Mouse (Mus musculus) macrophage (primary cell): Measurements from ENCODE around the gene Trpc7. TPM values are rescaled to one million over a fixed set of nuclear protein-coding genes. Genes with fewer than 3 reads are reported as not detected.

Experiments used
- H3K27ac ChIP-seq: fragments of 350-480 bp; formaldehyde crosslinking; 2 replicates; pipeline ENCODE4 v1.9.0; 2021
- H3K36me3 ChIP-seq: fragments of 350-480 bp; formaldehyde crosslinking; 2 replicates; pipeline ENCODE4 v1.9.0; 2021; ENCODE audit errors: inconsistent target
- H3K4me3 ChIP-seq: fragments of 350-480 bp; formaldehyde crosslinking; 2 replicates; pipeline ENCODE4 v1.9.0; 2021; ENCODE audit errors: inconsistent target
- H3K79me2 ChIP-seq: fragments of 350-480 bp; formaldehyde crosslinking; 2 replicates; pipeline ENCODE4 v1.9.0; 2021; ENCODE audit errors: inconsistent target
- WGBS: methylation state at CpG from one replicate; pipeline ENCODE4 v1.1.7; 2026; ENCODE audit warnings: inconsistent platforms; ENCODE audit not compliant: missing documents; 5-methylcytosine and 5-hydroxymethylcytosine counted together
- polyA plus RNA-seq: library from polyadenylated mRNA; stranded (reverse); fragments of 250-400 nt; gene quantifications from 3 replicates; pipeline ENCODE4 v1.2.4, GENCODE M21; 2018; ENCODE audit warnings: inconsistent platforms

Trpc7 gene
- polyA plus RNA-seq, 1 experiment from 2014 or later: not detected

DNA sequence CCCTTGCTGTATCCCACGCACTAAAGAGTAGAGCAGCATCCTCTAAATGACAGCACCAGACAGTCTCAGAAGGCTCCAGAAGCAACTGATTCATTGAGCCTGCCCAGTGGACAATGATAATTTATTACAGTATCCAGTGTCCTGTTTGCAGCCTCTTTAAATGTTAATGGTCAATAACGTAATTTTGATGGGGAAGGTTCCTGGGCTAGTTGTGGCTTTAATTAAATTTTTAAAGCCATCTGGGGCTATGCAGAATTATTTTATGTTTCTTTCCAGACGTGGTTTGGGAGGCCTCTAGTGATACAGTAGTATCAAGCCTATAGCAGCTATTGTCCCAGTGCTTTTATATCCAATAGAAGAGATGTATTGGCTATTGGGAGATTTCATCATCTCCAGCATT, 49.9 kb downstream of the Trpc7 start:
- no peaks in the 10 kb centered on the region for H3K79me2 ChIP-seq
- no peak overlapping the region for H3K27ac ChIP-seq
- H3K36me3 ChIP-seq: no peaks in the 10 kb centered on the region
- H3K4me3 ChIP-seq: no peak overlapping the region
- WGBS: 83% methylated on average over 3 of the region's 3 CpGs

DNA sequence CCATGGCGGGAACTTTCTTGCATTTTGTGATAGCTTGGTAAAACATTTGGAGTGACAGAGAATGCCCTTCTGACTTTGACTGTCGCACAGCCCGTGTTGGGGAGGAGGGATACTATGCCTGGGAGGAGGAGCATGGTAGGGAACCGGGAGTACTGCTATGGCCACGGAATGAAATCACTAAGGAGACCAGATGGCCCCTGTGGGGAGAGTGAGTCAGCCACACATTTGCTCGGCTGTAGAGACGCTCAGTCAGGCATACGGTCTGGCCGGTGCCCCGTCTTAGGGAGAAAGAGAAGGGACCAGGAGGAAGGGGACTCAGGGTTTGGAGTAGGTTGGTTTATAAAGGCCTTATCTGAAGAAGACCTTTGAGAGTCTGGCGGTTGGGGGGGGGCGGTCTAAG, 80.3 kb downstream of the Trpc7 start:
- H3K27ac ChIP-seq: no peak overlapping the region
- no peaks in the 10 kb centered on the region for H3K36me3 ChIP-seq
- H3K79me2 ChIP-seq: no peaks in the 10 kb centered on the region
- no peak overlapping the region for H3K4me3 ChIP-seq
- WGBS: 92% methylated on average over 12 of the region's 12 CpGs

- no peak overlapping the region for H3K27ac ChIP-seq
- H3K4me3 ChIP-seq: no peak overlapping the region
- no peaks in the 10 kb centered on the region for H3K36me3 ChIP-seq
- 13% methylated on average over 20 of the region's 27 CpGs for WGBS
- H3K79me2 ChIP-seq: no peaks in the 10 kb centered on the region
These were observed 88.9 kb downstream of the Trpc7 start for GRCm38 (mm10) chr13:56806776-56807490.

DNA sequence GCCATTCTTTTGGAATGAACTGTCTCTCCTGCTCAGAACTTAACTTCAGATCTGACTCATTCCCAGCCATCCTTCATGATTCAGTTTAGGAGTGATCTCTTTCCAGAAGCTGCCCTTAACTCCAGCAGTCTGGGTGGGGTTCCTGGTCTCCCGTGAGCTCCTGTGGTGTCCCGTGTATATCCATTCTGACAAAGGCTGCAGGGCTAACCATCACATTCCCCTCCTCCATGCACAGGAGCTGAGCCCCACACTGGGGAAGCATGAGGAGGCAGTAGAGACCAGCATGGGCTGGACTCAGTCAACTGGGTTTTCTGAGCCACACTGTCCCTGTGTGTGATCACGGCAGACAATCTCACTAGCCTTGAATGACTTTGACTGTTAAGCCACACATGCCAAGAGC, 90.7 kb downstream of the Trpc7 start:
- H3K27ac ChIP-seq: no peak overlapping the region
- H3K36me3 ChIP-seq: no peaks in the 10 kb centered on the region
- no peak overlapping the region for H3K4me3 ChIP-seq
- 91% methylated on average over 3 of the region's 3 CpGs for WGBS
- H3K79me2 ChIP-seq: no peaks in the 10 kb centered on the region

GRCm38 (mm10) chr13:56797459-56797858, 98.3 kb downstream of the Trpc7 start:
- no peaks in the 10 kb centered on the region for H3K36me3 ChIP-seq
- WGBS: 93% methylated on average over 7 of the region's 7 CpGs
- no peak overlapping the region for H3K4me3 ChIP-seq

DNA sequence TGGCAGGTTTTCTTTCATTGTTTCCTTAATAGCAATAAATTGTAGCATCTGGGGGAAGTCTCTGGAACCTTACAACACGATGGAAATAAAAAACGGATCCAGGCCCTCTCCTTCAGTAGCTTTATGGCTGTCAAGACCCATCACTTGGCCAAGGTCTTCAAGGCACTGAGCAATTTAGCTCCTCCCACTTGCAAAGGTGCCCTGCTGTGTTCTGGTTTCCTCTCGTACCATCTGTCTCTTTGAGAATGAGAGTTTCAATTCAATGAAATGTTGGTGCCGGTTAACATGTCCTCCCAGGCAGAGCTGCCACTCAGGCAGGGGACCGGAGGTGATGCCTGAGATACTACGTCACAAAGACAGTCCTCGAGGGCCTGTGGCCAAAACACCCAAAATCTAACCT, 100.3 kb downstream of the Trpc7 start:
- no peak overlapping the region for H3K4me3 ChIP-seq
- no peaks in the 10 kb centered on the region for H3K79me2 ChIP-seq
- H3K27ac ChIP-seq: no peak overlapping the region
- no peaks in the 10 kb centered on the region for H3K36me3 ChIP-seq
- 79% methylated on average over 7 of the region's 7 CpGs for WGBS

More at GRCm38 (mm10) chr13:56797459-56797858, 98.3 kb downstream of the Trpc7 start:
- no peak overlapping the region for H3K27ac ChIP-seq
- H3K79me2 ChIP-seq: no peaks in the 10 kb centered on the region

DNA sequence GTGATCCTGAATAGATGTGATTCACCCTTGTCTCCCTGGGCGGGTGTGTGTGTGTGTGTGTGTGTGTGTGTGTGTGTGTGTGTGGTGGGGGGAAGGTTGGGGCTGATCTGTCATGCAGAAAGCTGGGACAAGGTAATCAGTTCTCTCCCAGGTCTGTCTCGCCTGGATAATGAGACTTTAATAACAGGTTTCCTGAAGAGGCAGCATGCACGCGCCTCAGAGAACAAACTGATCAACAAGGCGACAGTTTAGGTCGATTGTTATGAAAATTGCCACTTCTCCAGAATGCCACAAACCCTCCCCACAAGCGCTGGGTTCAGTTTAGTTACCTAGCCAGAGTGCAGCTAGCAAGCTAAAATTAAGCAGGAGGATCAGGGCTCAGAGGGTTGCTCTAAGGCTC, 101.4 kb downstream of the Trpc7 start:
- Histone ChIP-seq H3K27ac (no peak overlapping the region), H3K36me3 (no peaks in the 10 kb centered on the region), H3K79me2 (no peaks in the 10 kb centered on the region), H3K4me3 (no peak overlapping the region)
- WGBS: 80% methylated on average over 7 of the region's 7 CpGs

- no peaks in the 10 kb centered on the region for H3K36me3 ChIP-seq
- 81% methylated on average over 3 of the region's 3 CpGs for WGBS
- H3K27ac ChIP-seq: no peak overlapping the region
- no peaks in the 10 kb centered on the region for H3K79me2 ChIP-seq
- H3K4me3 ChIP-seq: no peak overlapping the region
These were observed 102.9 kb downstream of the Trpc7 start for GRCm38 (mm10) chr13:56792844-56793243.

- Histone ChIP-seq H3K4me3 (no peak overlapping the region), H3K79me2 (no peaks in the 10 kb centered on the region), H3K27ac (no peak overlapping the region), H3K36me3 (no peaks in the 10 kb centered on the region)
- 92% methylated on average over 3 of the region's 3 CpGs for WGBS
These were observed 105.1 kb downstream of the Trpc7 start for GRCm38 (mm10) chr13:56790683-56791082.

DNA sequence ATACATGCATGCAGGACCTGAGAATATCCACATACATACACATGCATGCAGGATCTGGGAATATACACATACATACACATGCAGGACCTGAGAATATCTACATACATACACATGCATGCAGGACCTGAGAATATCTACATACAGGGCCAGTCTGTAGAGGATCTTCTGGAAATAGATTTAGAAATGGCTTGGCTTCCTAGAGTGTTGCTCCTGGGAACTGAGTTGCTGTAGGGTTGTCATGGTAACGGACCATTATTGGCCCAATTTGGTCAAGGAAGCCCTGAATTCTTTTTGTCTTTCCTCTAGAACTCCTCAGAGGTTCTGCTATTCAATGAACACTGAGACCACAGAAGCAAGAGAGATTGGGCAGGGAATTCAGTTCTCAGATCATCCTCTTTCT, 113.2 kb downstream of the Trpc7 start:
- 88% methylated on average over 1 of the region's 1 CpGs for WGBS
- Histone ChIP-seq H3K27ac (no peak overlapping the region), H3K4me3 (no peak overlapping the region), H3K79me2 (no peaks in the 10 kb centered on the region), H3K36me3 (no peaks in the 10 kb centered on the region)

- WGBS: 87% methylated on average over 3 of the region's 3 CpGs
- Histone ChIP-seq H3K36me3 (no peaks in the 10 kb centered on the region), H3K4me3 (no peak overlapping the region), H3K27ac (no peak overlapping the region), H3K79me2 (no peaks in the 10 kb centered on the region)
These were observed 114.1 kb downstream of the Trpc7 start for GRCm38 (mm10) chr13:56781697-56782096.

DNA sequence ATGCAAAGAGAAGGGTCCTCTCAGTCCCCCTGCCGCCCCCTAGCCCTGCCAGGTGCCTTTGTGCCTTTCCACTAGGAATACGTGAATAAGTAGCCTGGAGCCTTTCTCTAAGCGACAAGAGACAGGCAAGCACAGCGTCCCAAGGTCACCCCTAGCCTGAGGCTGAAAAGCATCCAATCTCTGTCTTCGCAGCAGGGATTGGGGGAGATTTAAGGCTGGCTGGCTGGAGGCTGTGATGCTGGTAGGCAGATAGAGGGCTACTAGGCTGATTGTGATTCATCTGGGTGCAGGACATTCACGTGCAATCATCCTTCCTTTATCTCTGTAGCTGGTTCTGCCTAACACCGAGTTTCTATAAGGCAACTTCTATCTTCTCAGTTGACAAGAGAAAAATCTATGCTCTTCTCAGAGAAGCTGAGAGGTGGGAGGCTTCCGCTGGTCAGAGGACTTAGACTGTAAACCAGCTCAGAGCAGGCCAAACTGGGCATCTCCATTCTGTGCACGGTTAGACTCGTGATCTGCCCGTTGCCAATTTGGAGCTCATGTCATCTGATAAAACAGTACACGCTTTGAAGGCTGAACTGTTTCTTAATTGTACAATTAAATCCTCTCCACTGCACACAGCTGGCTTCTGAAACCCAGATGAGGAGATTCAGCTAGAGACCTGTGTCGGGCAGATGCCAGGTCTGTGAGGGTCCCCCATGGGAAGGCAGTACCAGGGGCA, 114.9 kb downstream of the Trpc7 start:
- H3K27ac ChIP-seq: no peak overlapping the region
- no peaks in the 10 kb centered on the region for H3K79me2 ChIP-seq
- H3K36me3 ChIP-seq: no peaks in the 10 kb centered on the region
- H3K4me3 ChIP-seq: no peak overlapping the region
- WGBS: 83% methylated on average over 13 of the region's 13 CpGs

- Histone ChIP-seq H3K79me2 (no peaks in the 10 kb centered on the region), H3K4me3 (no peak overlapping the region), H3K36me3 (no peaks in the 10 kb centered on the region), H3K27ac (no peak overlapping the region)
- WGBS: 0% methylated on average over 5 of the region's 5 CpGs
These were observed 121.5 kb downstream of the Trpc7 start for GRCm38 (mm10) chr13:56774304-56774703.

DNA sequence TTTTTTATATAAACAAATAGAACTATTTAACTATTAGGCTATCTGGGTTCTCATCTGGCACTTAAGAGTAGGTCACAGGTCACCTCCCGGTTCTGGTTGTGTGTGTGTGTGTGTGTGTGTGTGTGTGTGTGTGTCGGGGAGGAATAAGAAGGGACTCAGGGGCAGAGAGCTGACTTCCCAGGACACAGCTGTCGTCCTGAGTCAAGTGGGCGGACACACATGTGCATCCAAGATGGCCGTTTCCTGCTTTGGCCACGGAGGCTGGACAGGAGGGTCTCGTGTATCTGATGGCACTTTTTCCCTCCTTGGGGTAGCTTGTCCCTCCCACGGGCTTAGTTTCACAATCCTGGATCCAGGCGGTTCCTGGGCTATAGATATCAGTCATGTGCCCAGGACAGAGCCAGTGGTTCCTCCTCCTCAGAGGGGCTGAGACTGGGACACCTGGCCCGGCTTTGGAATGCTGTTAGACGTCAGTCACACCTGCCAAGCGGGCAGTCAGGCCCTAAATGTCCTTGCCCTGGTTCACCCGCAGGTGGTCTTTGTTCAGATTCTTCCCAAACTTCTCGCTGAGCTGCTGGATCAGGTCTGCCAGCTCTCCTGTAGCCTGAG, 122.4 kb downstream of the Trpc7 start:
- Histone ChIP-seq H3K4me3 (no peak overlapping the region), H3K79me2 (no peaks in the 10 kb centered on the region), H3K27ac (no peak overlapping the region), H3K36me3 (no peaks in the 10 kb centered on the region)
- 86% methylated on average over 14 of the region's 14 CpGs for WGBS

DNA sequence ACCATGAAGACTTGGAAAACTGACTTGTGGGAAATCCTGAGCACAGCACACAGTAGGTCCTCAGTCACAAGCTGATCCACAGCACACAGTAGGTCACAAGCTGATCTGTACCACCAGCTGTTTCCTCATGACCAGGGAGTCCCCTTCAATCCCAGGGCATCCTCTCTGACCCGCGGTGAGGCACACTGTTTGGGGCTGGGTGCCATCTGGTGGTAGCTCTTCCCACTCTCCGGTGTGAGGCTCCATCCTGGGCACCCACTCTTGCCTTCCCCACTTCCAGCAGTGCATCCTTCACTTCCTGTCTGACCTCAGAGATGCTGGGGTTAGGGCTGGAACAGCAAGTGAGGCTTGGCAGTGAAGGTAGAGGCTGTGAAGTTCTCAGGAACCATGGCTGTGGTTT, 123.2 kb downstream of the Trpc7 start:
- H3K27ac ChIP-seq: no peak overlapping the region
- no peaks in the 10 kb centered on the region for H3K36me3 ChIP-seq
- H3K79me2 ChIP-seq: no peaks in the 10 kb centered on the region
- no peak overlapping the region for H3K4me3 ChIP-seq
- WGBS: 50% methylated on average over 3 of the region's 3 CpGs
